Mouse (Mus musculus) heart, embryonic 10.5 days (tissue): Measurements from ENCODE around the gene Atp5c1. TPM values are rescaled to one million over a fixed set of nuclear protein-coding genes. Genes with fewer than 3 reads are reported as not detected.

Experiments used
- DNase-seq: peaks from one replicate; pipeline ENCODE4 v3.0.0-alpha.2; 2017; ENCODE audit warnings: low spot score
- H3K27ac ChIP-seq: fragments of 300-500 bp; sonication (generic); 2 replicates; pipeline ENCODE4 v1.5.1; 2016; ENCODE audit warnings: mild to moderate bottlenecking
- H3K27me3 ChIP-seq: fragments of 300-500 bp; sonication (generic); 2 replicates; pipeline ENCODE4 v1.6.1; 2016; ENCODE audit warnings: mild to moderate bottlenecking; ENCODE audit not compliant: poor library complexity, insufficient read depth, severe bottlenecking
- H3K36me3 ChIP-seq: fragments of 300-500 bp; sonication (generic); 2 replicates; pipeline ENCODE4 v1.6.1; 2016; ENCODE audit warnings: mild to moderate bottlenecking, moderate library complexity
- H3K4me1 ChIP-seq: fragments of 300-500 bp; sonication (generic); 2 replicates; pipeline ENCODE4 v1.6.1; 2016; ENCODE audit warnings: mild to moderate bottlenecking
- H3K4me3 ChIP-seq: fragments of 300-500 bp; sonication (generic); 2 replicates; pipeline ENCODE4 v1.5.1; 2016; ENCODE audit warnings: mild to moderate bottlenecking, moderate library complexity
- H3K9me3 ChIP-seq: fragments of 300-500 bp; sonication (generic); 2 replicates; pipeline ENCODE4 v1.6.1; 2016; ENCODE audit warnings: mild to moderate bottlenecking, moderate library complexity
- whole genome bisulfite sequencing: fragments of 180-500 bp; shearing (Covaris S2); methylation state at CpG from one replicate; pipeline ENCODE4 v1.1.7; 2016; 5-methylcytosine and 5-hydroxymethylcytosine counted together
- polyA plus RNA-seq: library from polyadenylated mRNA; unstranded; fragments of >200 nt; fragmentation: Nextera tagmentation; extraction: Ambion mirVana; gene quantifications from 2 replicates; pipeline ENCODE4 v1.2.1, GENCODE M21; 2016

Atp5c1 gene
- polyA plus RNA-seq, 1 experiment from 2014 or later, result 853 TPM

- Histone ChIP-seq H3K36me3 (peaks cover 78% of the 10 kb centered on the region), H3K9me3 (no peaks in the 10 kb centered on the region), H3K27ac (no peak overlapping the region), H3K27me3 (no peaks in the 10 kb centered on the region), H3K4me3 (no peak overlapping the region), H3K4me1 (peaks cover 10% of the 10 kb centered on the region; the same call in 1 of the 2 replicates)
- 89% methylated on average over 8 of the region's 8 CpGs for WGBS
- DNase-seq, result no peak
These were observed 7.0 kb upstream of the Atp5c1 start for GRCm38 (mm10) chr2:10087256-10087850.

GRCm38 (mm10) chr2:10082737-10083136 is 2.4 kb upstream of the Atp5c1 start:
- no peak overlapping the region for H3K4me3 ChIP-seq
- no peak overlapping the region for H3K27ac ChIP-seq
- 81% methylated on average over 1 of the region's 1 CpGs for WGBS
- H3K4me1 ChIP-seq, result peaks cover 31% of the 10 kb centered on the region
- H3K27me3 ChIP-seq, result no peaks in the 10 kb centered on the region
- peaks cover 40% of the 10 kb centered on the region for H3K36me3 ChIP-seq
- H3K9me3 ChIP-seq, result no peaks in the 10 kb centered on the region
- no peak for DNase-seq

GRCm38 (mm10) chr2:10081453-10082080 is 1.3 kb upstream of the Atp5c1 start:
- H3K9me3 ChIP-seq, result no peaks in the 10 kb centered on the region
- peaks cover 28% of the 10 kb centered on the region for H3K36me3 ChIP-seq
- DNase-seq, result no peak
- H3K4me3 ChIP-seq, result peak overlapping the region; percentile 94
- peaks cover 35% of the 10 kb centered on the region for H3K4me1 ChIP-seq
- H3K27me3 ChIP-seq, result no peaks in the 10 kb centered on the region
- peak overlapping the region; percentile 99; the same call in 1 of the 2 replicates for H3K27ac ChIP-seq
- 89% methylated on average over 5 of the region's 5 CpGs for WGBS

DNA sequence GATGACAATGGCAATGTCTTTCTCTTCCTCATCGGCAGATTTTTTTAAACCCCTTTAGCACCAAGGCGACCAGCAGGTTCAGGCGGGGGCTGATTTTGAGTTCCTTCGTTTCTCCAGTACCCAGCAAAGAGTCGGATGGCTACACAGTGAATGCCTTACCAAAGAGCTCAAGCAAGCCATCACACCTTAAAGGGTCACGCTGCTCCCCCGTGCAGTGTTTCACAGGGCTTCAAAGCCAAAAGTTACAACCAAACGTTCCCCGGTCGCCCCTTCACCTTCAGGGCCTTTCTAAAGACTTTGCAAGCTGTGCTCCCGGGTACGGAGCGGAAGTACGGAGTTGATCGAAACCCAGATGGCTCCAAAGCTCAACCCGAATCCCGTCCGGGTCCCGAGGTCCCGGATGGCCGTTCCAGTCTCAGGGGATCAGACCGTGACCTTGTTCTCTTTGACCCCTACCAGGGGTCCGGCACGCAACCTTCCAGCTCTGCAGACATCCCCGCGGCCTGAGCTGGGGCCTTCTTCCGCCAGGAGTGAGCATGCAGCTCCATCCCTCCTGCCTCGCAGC is 483 bp downstream of the Atp5c1 start:
- peaks cover 40% of the 10 kb centered on the region for H3K4me1 ChIP-seq
- peaks cover 29% of the 10 kb centered on the region for H3K36me3 ChIP-seq
- H3K27ac ChIP-seq, result peak overlapping the region; percentile 99
- H3K27me3 ChIP-seq, result no peaks in the 10 kb centered on the region
- WGBS, result under 1% methylated on average over 28 of the region's 28 CpGs
- peak overlapping the region; percentile 94 for H3K4me3 ChIP-seq
- H3K9me3 ChIP-seq, result no peaks in the 10 kb centered on the region
- DNase-seq, result peak; percentile 78

GRCm38 (mm10) chr2:10076675-10077074 is 3.6 kb downstream of the Atp5c1 start:
- Histone ChIP-seq H3K27ac (no peak overlapping the region), H3K4me3 (no peak overlapping the region), H3K27me3 (no peaks in the 10 kb centered on the region), H3K9me3 (no peaks in the 10 kb centered on the region), H3K36me3 (peaks cover 35% of the 10 kb centered on the region), H3K4me1 (peaks cover 52% of the 10 kb centered on the region)
- 90% methylated on average over 8 of the region's 8 CpGs for WGBS
- no peak for DNase-seq

DNA sequence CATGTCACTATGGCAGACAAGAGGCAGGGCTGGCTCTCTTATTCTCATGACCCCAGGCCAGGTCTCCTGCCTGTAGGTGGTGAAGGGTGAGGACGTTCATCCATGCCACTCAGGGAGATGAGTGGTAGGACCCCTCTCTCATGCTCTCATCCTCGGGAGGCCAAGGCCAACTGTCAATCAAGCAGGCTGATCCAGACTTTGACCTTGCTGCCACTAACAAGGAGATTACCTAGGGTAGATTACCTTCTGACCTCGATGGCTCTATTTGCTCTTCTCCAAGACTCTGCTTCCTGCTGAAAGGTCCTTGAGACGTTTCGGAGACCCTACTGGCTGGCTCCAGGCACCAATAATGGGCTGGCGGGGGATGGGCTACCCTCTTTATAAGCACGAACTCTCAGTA is 5.8 kb downstream of the Atp5c1 start:
- Histone ChIP-seq H3K4me1 (peaks cover 47% of the 10 kb centered on the region), H3K36me3 (peaks cover 48% of the 10 kb centered on the region), H3K27me3 (no peaks in the 10 kb centered on the region), H3K9me3 (no peaks in the 10 kb centered on the region), H3K4me3 (no peak overlapping the region), H3K27ac (no peak overlapping the region)
- WGBS, result 64% methylated on average over 7 of the region's 7 CpGs
- no peak for DNase-seq

- Histone ChIP-seq H3K36me3 (peaks cover 73% of the 10 kb centered on the region), H3K4me3 (no peak overlapping the region), H3K27ac (no peak overlapping the region), H3K9me3 (no peaks in the 10 kb centered on the region), H3K4me1 (peaks cover 28% of the 10 kb centered on the region), H3K27me3 (no peaks in the 10 kb centered on the region)
- DNase-seq, result no peak
- WGBS, result 84% methylated on average over 7 of the region's 7 CpGs
These were observed 8.6 kb downstream of the Atp5c1 start for GRCm38 (mm10) chr2:10071751-10072150.

DNA sequence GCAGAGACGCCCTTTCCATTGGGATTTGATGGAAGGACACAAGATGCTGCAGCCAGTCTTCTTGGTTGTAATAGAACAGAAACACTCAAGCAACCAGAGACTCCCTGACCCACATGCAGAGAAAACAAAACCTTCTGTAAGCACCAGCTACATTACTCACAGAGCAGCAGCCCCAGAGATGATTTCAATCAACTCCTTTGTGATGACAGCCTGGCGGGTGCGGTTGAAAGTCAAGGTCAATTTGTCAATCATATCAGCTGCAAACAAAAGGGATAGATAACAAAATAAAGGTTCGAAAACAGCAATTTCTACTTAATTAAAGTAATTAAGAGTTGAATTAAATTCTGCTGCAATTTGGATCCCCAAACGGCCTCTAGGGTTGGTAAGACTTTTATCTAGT is 21.5 kb downstream of the Atp5c1 start:
- 87% methylated on average over 5 of the region's 5 CpGs for WGBS
- H3K4me1 ChIP-seq, result no peaks in the 10 kb centered on the region
- no peak overlapping the region for H3K4me3 ChIP-seq
- peaks cover 96% of the 10 kb centered on the region for H3K36me3 ChIP-seq
- no peak overlapping the region for H3K27ac ChIP-seq
- no peaks in the 10 kb centered on the region for H3K27me3 ChIP-seq
- no peak for DNase-seq
- no peaks in the 10 kb centered on the region for H3K9me3 ChIP-seq

GRCm38 (mm10) chr2:10051996-10052395 is 28.3 kb downstream of the Atp5c1 start:
- Histone ChIP-seq H3K27me3 (no peaks in the 10 kb centered on the region), H3K4me3 (no peak overlapping the region), H3K36me3 (peaks cover 33% of the 10 kb centered on the region), H3K27ac (no peak overlapping the region), H3K4me1 (peaks cover 11% of the 10 kb centered on the region), H3K9me3 (no peaks in the 10 kb centered on the region)
- 89% methylated on average over 1 of the region's 1 CpGs for WGBS
- no peak for DNase-seq

GRCm38 (mm10) chr2:10050878-10051277 is 29.4 kb downstream of the Atp5c1 start:
- Histone ChIP-seq H3K27ac (no peak overlapping the region), H3K4me1 (peaks cover 12% of the 10 kb centered on the region), H3K36me3 (peaks cover 22% of the 10 kb centered on the region), H3K4me3 (no peak overlapping the region), H3K27me3 (no peaks in the 10 kb centered on the region), H3K9me3 (no peaks in the 10 kb centered on the region)
- whole genome bisulfite sequencing, result 86% methylated on average over 3 of the region's 3 CpGs
- no peak for DNase-seq

- peak overlapping the region; percentile 91 for H3K4me3 ChIP-seq
- H3K4me1 ChIP-seq, result peaks cover 12% of the 10 kb centered on the region
- 18% methylated on average over 10 of the region's 10 CpGs for WGBS
- H3K27ac ChIP-seq, result no peak overlapping the region
- H3K9me3 ChIP-seq, result no peaks in the 10 kb centered on the region
- no peaks in the 10 kb centered on the region for H3K27me3 ChIP-seq
- H3K36me3 ChIP-seq, result peaks cover 8% of the 10 kb centered on the region; the same call in 1 of the 2 replicates
- DNase-seq, result no peak
These were observed 30.9 kb downstream of the Atp5c1 start for GRCm38 (mm10) chr2:10049456-10049855.

DNA sequence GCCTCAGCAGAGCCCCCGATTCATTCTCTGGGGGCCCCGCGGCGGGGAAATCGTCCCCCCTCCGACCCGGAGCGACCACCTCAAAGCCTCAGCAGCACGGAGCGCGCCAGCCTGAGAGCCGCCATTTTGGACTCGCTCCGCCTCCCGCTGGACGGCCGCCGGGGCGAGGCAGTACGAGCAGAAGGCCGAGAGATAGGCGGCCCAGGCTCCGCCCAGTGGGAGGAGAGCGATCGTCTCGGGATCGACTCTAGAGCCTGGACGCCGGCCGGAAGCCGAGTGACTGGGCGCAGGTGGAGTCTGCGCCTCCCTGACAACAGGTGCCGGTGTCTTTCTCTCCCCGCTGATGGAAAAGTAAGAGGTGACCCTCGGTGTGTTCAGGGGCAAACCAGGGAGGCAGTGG is 31.8 kb downstream of the Atp5c1 start, which contains the start of gene Taf3:
Gene Taf3 (minus strand): TSS at position 136 of the 400 bp plus-strand sequence.
- WGBS, result under 1% methylated on average over 36 of the region's 36 CpGs

DNA sequence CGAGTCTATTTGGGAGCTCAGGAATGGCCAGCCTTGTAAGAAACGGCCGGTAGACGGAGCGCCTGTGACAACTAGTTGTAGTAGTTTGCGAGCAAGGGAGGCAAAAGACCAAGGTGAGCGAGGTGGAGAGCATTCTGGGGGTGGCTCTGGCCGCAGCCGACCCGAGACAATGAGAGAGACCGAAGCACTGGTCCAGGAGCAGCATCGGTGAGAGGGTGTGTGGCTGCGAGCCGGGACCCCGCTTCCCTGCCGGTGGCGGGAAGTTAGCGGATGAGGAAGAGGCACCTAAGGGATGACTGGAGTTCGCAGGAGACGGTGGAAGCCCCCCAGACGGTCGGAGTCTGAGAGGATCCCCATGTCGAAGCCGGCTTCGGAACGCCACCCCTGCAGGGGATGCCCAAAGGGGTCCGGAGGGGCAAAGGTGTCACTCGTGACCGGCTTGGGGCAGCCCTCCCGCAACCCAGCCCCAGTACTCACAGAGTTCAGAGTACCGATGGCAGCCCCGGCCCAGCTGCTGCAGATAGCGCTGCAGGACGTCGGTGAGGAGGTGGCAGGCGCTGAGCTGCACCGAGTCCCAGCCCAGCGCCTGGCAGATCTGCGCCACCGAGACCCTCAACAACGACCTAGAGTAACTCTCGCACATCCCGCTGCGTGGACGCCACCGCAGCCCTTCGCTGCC is 32.4 kb downstream of the Atp5c1 start:
- H3K4me1 ChIP-seq, result peaks cover 12% of the 10 kb centered on the region

More for the DNA sequence above, 31.8 kb downstream of the Atp5c1 start, which contains the start of gene Taf3:
- Histone ChIP-seq H3K4me3 (peak within 1 kb of the TSS; percentile 91), H3K4me1 (peaks cover 12% of the 10 kb centered on the region), H3K27me3 (no peaks in the 10 kb centered on the region), H3K9me3 (no peaks in the 10 kb centered on the region), H3K27ac (peak within 1 kb of the TSS; percentile 92), H3K36me3 (no peaks in the 10 kb centered on the region)
- peak; percentile 96 for DNase-seq

More for the DNA sequence above, 32.4 kb downstream of the Atp5c1 start:
- no peak for DNase-seq
- Histone ChIP-seq H3K36me3 (no peaks in the 10 kb centered on the region), H3K27ac (peak overlapping the region; percentile 92), H3K4me3 (peak overlapping the region; percentile 91), H3K27me3 (no peaks in the 10 kb centered on the region), H3K9me3 (no peaks in the 10 kb centered on the region)
- under 1% methylated on average over 47 of the region's 47 CpGs for WGBS
